Mouse (Mus musculus) MEL (cell line): ENCODE data around the gene Pcca. TPM values are rescaled to one million over a fixed set of nuclear protein-coding genes. Genes with fewer than 3 reads are reported as not detected.

ENCODE experiments used
- DNase-seq: peaks from one replicate; pipeline ENCODE4 v3.0.0; 2011; ENCODE audit warnings: low read depth, low spot score
- H3K27ac ChIP-seq: 2 replicates; pipeline ENCODE4 v1.5.1; 2012; ENCODE audit warnings: low read depth, mild to moderate bottlenecking, control low read depth, low read length, moderate library complexity; ENCODE audit not compliant: control insufficient read depth
- H3K27me3 ChIP-seq, 2 experiments: fragments of 150-350 bp in 1 of 2; sonication (generic) in 1 of 2; 2 replicates each; pipeline ENCODE4 v1.6.1; 2012; ENCODE audit warnings: low read length in 2 of 2, mild to moderate bottlenecking in 2 of 2, improper control_type of control experiment in 1 of 2, moderate library complexity in 1 of 2; ENCODE audit not compliant: insufficient read depth in 2 of 2, control insufficient read depth in 1 of 2
- H3K36me3 ChIP-seq, 2 experiments: 2 replicates each; pipeline ENCODE4 v1.6.1; 2012 to 2014; ENCODE audit warnings: low read length in 2 of 2, improper control_type of control experiment in 1 of 2, inconsistent platforms in 1 of 2, mild to moderate bottlenecking in 1 of 2; ENCODE audit not compliant: insufficient read depth in 2 of 2, control insufficient read depth in 1 of 2
- H3K4me1 ChIP-seq, 2 experiments: fragments of 150-350 bp in 1 of 2; sonication (generic) in 1 of 2; 2 replicates each; pipeline ENCODE4 v1.6.1; 2012; ENCODE audit warnings: low read length in 2 of 2, improper control_type of control experiment in 1 of 2, mild to moderate bottlenecking in 1 of 2; ENCODE audit not compliant: insufficient read depth in 2 of 2, control insufficient read depth in 1 of 2
- H3K4me3 ChIP-seq, 2 experiments: fragments of 150-350 bp in 1 of 2; sonication (generic) in 1 of 2; 2 replicates each; pipeline ENCODE4 v1.5.1; 2012; ENCODE audit warnings: low read depth in 2 of 2, low read length in 2 of 2, mild to moderate bottlenecking in 2 of 2, moderate library complexity in 2 of 2, control low read depth in 1 of 2, improper control_type of control experiment in 1 of 2; ENCODE audit not compliant: control insufficient read depth in 1 of 2, insufficient read depth in 1 of 2
- H3K79me2 ChIP-seq: 2 replicates; pipeline ENCODE4 v1.6.1; 2012; ENCODE audit warnings: mild to moderate bottlenecking, low read length, moderate library complexity; ENCODE audit not compliant: control insufficient read depth, poor library complexity, insufficient read depth
- H3K9ac ChIP-seq: 2 replicates; pipeline ENCODE4 v1.6.1; 2012; ENCODE audit warnings: low read depth, mild to moderate bottlenecking, control low read depth, low read length, moderate library complexity; ENCODE audit not compliant: control insufficient read depth, poor library complexity, severe bottlenecking
- H3K9me3 ChIP-seq: fragments of 150-350 bp; sonication (generic); replicated peaks from 2 replicates; pipeline ENCODE4 v1.6.1; 2012; ENCODE audit warnings: mild to moderate bottlenecking, low read length, improper control_type of control experiment, moderate library complexity; ENCODE audit not compliant: insufficient read depth
- BHLHE40 ChIP-seq: IDR thresholded peaks from 2 replicates; pipeline ENCODE4 v1.6.1; 2012; ENCODE audit warnings: low read depth, mild to moderate bottlenecking, inconsistent platforms, low read length, improper control_type of control experiment, borderline replicate concordance
- CHD2 ChIP-seq: IDR thresholded peaks from 2 replicates; pipeline ENCODE4 v1.6.1; 2011; ENCODE audit warnings: low read length, improper control_type of control experiment
- ELF1 ChIP-seq: IDR thresholded peaks from 2 replicates; pipeline ENCODE4 v1.6.1; 2014; ENCODE audit warnings: low read depth, mild to moderate bottlenecking, inconsistent platforms, low read length, improper control_type of control experiment, moderate library complexity
- EP300 ChIP-seq, 2 experiments: IDR thresholded peaks; 2 replicates each; pipeline ENCODE4 v1.6.1; 2011; ENCODE audit warnings: improper control_type of control experiment in 2 of 2, low read length in 2 of 2, low read depth in 1 of 2, mild to moderate bottlenecking in 1 of 2
- ETS1 ChIP-seq: IDR thresholded peaks from 2 replicates; pipeline ENCODE4 v1.6.1; 2012; ENCODE audit warnings: low read depth, mild to moderate bottlenecking, inconsistent platforms, low read length, improper control_type of control experiment, moderate library complexity
- GABPA ChIP-seq: IDR thresholded peaks from 2 replicates; pipeline ENCODE4 v1.6.1; 2012; ENCODE audit warnings: low read depth, mild to moderate bottlenecking, inconsistent platforms, low read length, improper control_type of control experiment, moderate library complexity
- GATA1 ChIP-seq: IDR thresholded peaks from 2 replicates; pipeline ENCODE4 v1.6.1; 2011; ENCODE audit warnings: low read depth, low read length, improper control_type of control experiment
- HCFC1 ChIP-seq: IDR thresholded peaks from 2 replicates; pipeline ENCODE4 v1.6.1; 2012; ENCODE audit warnings: low read depth, mild to moderate bottlenecking, inconsistent platforms, low read length, improper control_type of control experiment, moderate library complexity
- JUND ChIP-seq: IDR thresholded peaks from 2 replicates; pipeline ENCODE4 v1.6.1; 2011; ENCODE audit warnings: low read depth, mild to moderate bottlenecking, improper control_type of control experiment, low read length
- KAT2A ChIP-seq: conservative IDR thresholded peaks from 2 replicates; pipeline ENCODE4 v1.6.1; 2012; ENCODE audit warnings: low read depth, low read length, improper control_type of control experiment, inconsistent platforms
- MAFK ChIP-seq: IDR thresholded peaks from 2 replicates; pipeline ENCODE4 v1.6.1; 2011; ENCODE audit warnings: low read depth, mild to moderate bottlenecking, low read length, improper control_type of control experiment, borderline replicate concordance
- MAX ChIP-seq: IDR thresholded peaks from 2 replicates; pipeline ENCODE4 v1.6.1; 2011; ENCODE audit warnings: low read length, improper control_type of control experiment
- MAZ ChIP-seq: IDR thresholded peaks from 2 replicates; pipeline ENCODE4 v1.6.1; 2012; ENCODE audit warnings: low read depth, mild to moderate bottlenecking, inconsistent platforms, low read length, improper control_type of control experiment
- MXI1 ChIP-seq: IDR thresholded peaks from 2 replicates; pipeline ENCODE4 v1.6.1; 2011; ENCODE audit warnings: mild to moderate bottlenecking, low read depth, low read length, improper control_type of control experiment
- MYB ChIP-seq: IDR thresholded peaks from 2 replicates; pipeline ENCODE4 v1.6.1; 2011; ENCODE audit warnings: mild to moderate bottlenecking, low read depth, low read length, improper control_type of control experiment
- MYC ChIP-seq: IDR thresholded peaks from 2 replicates; pipeline ENCODE4 v1.6.1; 2011; ENCODE audit warnings: low read depth, mild to moderate bottlenecking, low read length, improper control_type of control experiment, moderate library complexity
- NRF1 ChIP-seq: IDR thresholded peaks from 2 replicates; pipeline ENCODE4 v1.6.1; 2014; ENCODE audit warnings: low read depth, mild to moderate bottlenecking, inconsistent platforms, low read length, improper control_type of control experiment, moderate library complexity; ENCODE audit not compliant: poor library complexity, insufficient read depth, severe bottlenecking
- POLR2A ChIP-seq, 2 experiments: IDR thresholded peaks; 2 replicates each; pipeline ENCODE4 v1.6.1; 2011 to 2012; ENCODE audit warnings: low read length in 2 of 2, mild to moderate bottlenecking in 2 of 2, control low read depth in 1 of 2, improper control_type of control experiment in 1 of 2, low read depth in 1 of 2, moderate library complexity in 1 of 2; ENCODE audit not compliant: control insufficient read depth in 1 of 2, insufficient read depth in 1 of 2, poor library complexity in 1 of 2
- RAD21 ChIP-seq: IDR thresholded peaks from 2 replicates; pipeline ENCODE4 v1.6.1; 2011; ENCODE audit warnings: mild to moderate bottlenecking, low read depth, low read length, improper control_type of control experiment
- SIN3A ChIP-seq: IDR thresholded peaks from 2 replicates; pipeline ENCODE4 v1.6.1; 2012; ENCODE audit warnings: low read length, improper control_type of control experiment, inconsistent platforms
- SMC3 ChIP-seq: IDR thresholded peaks from 2 replicates; pipeline ENCODE4 v1.6.1; 2011; ENCODE audit warnings: low read depth, low read length, improper control_type of control experiment
- TAL1 ChIP-seq: IDR thresholded peaks from 2 replicates; pipeline ENCODE4 v1.6.1; 2012; ENCODE audit warnings: mild to moderate bottlenecking, inconsistent platforms, low read length, moderate library complexity, mixed read lengths
- TBP ChIP-seq: IDR thresholded peaks from 2 replicates; pipeline ENCODE4 v1.8.0; 2011; ENCODE audit warnings: low read depth, low read length, improper control_type of control experiment
- TCF12 ChIP-seq: IDR thresholded peaks from 2 replicates; pipeline ENCODE4 v1.6.1; 2014; ENCODE audit warnings: low read depth, mild to moderate bottlenecking, inconsistent platforms, low read length, improper control_type of control experiment, moderate library complexity
- USF2 ChIP-seq, 2 experiments: IDR thresholded peaks; 2 replicates each; pipeline ENCODE4 v1.6.1; 2011 to 2012; ENCODE audit warnings: improper control_type of control experiment in 2 of 2, low read length in 2 of 2, borderline replicate concordance in 1 of 2, inconsistent platforms in 1 of 2, low read depth in 1 of 2, mild to moderate bottlenecking in 1 of 2; ENCODE audit not compliant: insufficient read depth in 1 of 2
- ZC3H11A ChIP-seq: IDR thresholded peaks from 2 replicates; pipeline ENCODE4 v1.6.1; 2012; ENCODE audit warnings: low read depth, mild to moderate bottlenecking, inconsistent platforms, low read length, improper control_type of control experiment
- polyA plus RNA-seq, 2 experiments: library from polyadenylated mRNA; stranded (reverse) in 1 of 2; unstranded in 1 of 2; fragments of >175 nt in 1 of 2; fragments of >200 nt in 1 of 2; gene quantifications; 2 replicates each; pipeline versions ENCODE4 v1.2.1 to v1.2.4; 2012; ENCODE audit warnings: low replicate concordance in 2 of 2, low read depth in 1 of 2; ENCODE audit not compliant: insufficient read length in 2 of 2, insufficient read depth in 1 of 2, missing spikeins in 1 of 2
- total RNA-seq: library from RNA; depleted of rRNA; stranded (reverse); fragments of 300-350 nt; gene quantifications from 2 replicates; pipeline ENCODE4 v1.2.3, GENCODE M21; 2012

Pcca gene
- total and polyA plus RNA-seq, 3 experiments, result 21.2 to 22.7 TPM; not detected in 1

DNA sequence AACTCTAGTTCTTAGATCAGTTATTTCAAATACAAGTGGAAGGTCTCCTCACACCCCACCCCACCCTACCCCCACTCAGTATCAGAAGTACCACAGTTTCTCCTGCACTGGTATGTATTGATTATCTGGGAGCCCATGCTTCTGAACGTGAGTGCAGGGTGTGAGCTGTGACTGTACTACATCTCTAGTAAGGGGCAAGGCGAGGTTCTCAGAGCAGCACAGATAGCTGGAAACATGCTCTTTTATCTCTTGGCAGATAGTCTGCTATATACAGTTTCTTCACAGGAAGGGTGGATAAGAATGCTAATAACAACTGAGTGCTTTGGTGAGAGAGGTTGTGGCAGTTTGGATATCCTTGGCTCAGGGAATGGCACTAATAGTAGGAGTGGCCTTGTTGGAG, 117.6 kb downstream of the Pcca start:
- TF ChIP-seq EP300 (IDR thresholded peaks at IDR 0.05; ENCODE audit: low read depth in 1 of 2, low read length in 2 of 2), result peak; percentile 88
- TF ChIP-seq MXI1, result 0 out of 2 replicates have a peak, but pooled peaks have one; percentile 12
- no peak for TF ChIP-seq CHD2
- no peak for TF ChIP-seq JUND
- TF ChIP-seq SMC3, result no peak
- no peak for TF ChIP-seq GABPA
- TF ChIP-seq MAX, result no peak; the same call in 1 of the 2 replicates
- 0 out of 2 replicates have a peak, but pooled peaks have one; percentile 43 for TF ChIP-seq TBP
- no peak for TF ChIP-seq NRF1
- TF ChIP-seq ETS1, result peak; percentile 81
- TF ChIP-seq ZC3H11A, result no peak
- no peak; a peak in 1 of 4 replicates for TF ChIP-seq POLR2A (IDR thresholded peaks at IDR 0.05; ENCODE audit: control insufficient read depth in 1 of 2, insufficient read depth in 1 of 2, low read depth in 1 of 2, low read length in 2 of 2, poor library complexity in 1 of 2)
- TF ChIP-seq BHLHE40, result peak; percentile 90
- no peak for TF ChIP-seq USF2 (IDR thresholded peaks at IDR 0.05; ENCODE audit: borderline replicate concordance in 1 of 2, insufficient read depth in 1 of 2, low read depth in 1 of 2, low read length in 2 of 2)
- TF ChIP-seq KAT2A, result no peak
- TF ChIP-seq MYB, result peak; percentile 75
- TF ChIP-seq ELF1, result no peak
- no peak for TF ChIP-seq RAD21
- TF ChIP-seq MAFK, result no peak
- TF ChIP-seq MAZ, result no peak
- peak; percentile 80 for TF ChIP-seq TCF12
- TF ChIP-seq MYC, result peak; percentile 68; the same call in 1 of the 2 replicates
- peak; percentile 72 for TF ChIP-seq SIN3A
- TF ChIP-seq GATA1, result peak; percentile 91
- TF ChIP-seq HCFC1, result no peak
- peak; percentile 45 for TF ChIP-seq TAL1
- TF ChIP-seq, all 39 proteins: peak for 11
- Histone ChIP-seq H3K9me3 (no peaks in the 10 kb centered on the region), H3K27ac (peak overlapping the region; percentile 80), H3K4me3 (no peak overlapping the region), H3K9ac (no peak overlapping the region; the same call in 1 of the 2 replicates), H3K79me2 (no peaks in the 10 kb centered on the region), H3K4me1 (peaks cover 43 to 52% of the 10 kb centered on the region in 2 experiments), H3K36me3 (peaks cover 0 to 55% of the 10 kb centered on the region in 2 experiments; a peak in 2 of 4 replicates), H3K27me3 (no peaks in the 10 kb centered on the region)
- peak; percentile 87 for DNase-seq
